Mouse (Mus musculus) lung, adult 2 months (tissue): ENCODE results near the gene Commd1.

ENCODE experiments used
- CTCF ChIP-seq: fragments of 200-500 bp; IDR thresholded peaks from 2 replicates; pipeline ENCODE4 v1.5.1; 2011; ENCODE audit warnings: mild to moderate bottlenecking, low read length, control low read depth; ENCODE audit not compliant: insufficient read depth
- POLR2A ChIP-seq: fragments of 200-500 bp; IDR thresholded peaks from 2 replicates; pipeline ENCODE4 v1.6.1; 2011; ENCODE audit warnings: low read depth, mild to moderate bottlenecking, control low read depth, low read length, borderline replicate concordance; ENCODE audit errors: extremely low read depth

DNA sequence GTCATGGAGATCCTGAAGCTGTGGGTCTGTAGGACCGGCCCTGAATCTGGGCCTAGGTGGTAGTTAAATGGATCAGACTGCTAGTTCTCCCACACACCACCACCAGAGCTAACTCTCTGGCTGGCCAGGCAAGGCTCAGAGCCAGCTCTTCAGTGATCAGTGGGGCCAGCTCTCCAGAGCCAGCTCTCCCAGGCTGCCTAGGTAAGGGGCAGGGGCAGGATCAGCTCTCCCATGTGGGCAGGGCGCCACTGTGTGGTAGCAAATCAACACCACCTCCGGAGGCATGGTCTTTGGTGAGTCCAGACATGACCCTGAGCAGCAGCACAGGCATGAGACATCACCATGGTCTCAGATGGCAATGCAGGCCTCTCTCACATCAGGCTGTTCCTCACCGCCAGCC is 25.4 kb downstream of the Commd1 start:
- TF ChIP-seq CTCF = peak; percentile 78
- TF ChIP-seq POLR2A = no peak
